Mouse (Mus musculus) kidney, adult 2 months (tissue): ENCODE measurements at regions not wholly inside any gene's neighbourhood (a gene's known extent, or its start where the extent isn't known, plus 50 kb on each side); places are given as distances from the start of the nearest gene placed in this dataset.

Source experiments
- CTCF ChIP-seq: fragments of 200-500 bp; conservative IDR thresholded peaks from 2 replicates; pipeline ENCODE4 v1.5.1; 2011; ENCODE audit warnings: low read depth, mild to moderate bottlenecking, control low read depth, low read length, moderate library complexity, mixed read lengths; ENCODE audit not compliant: insufficient read depth, insufficient read length
- POLR2A ChIP-seq: fragments of 200-500 bp; IDR thresholded peaks from one replicate; pipeline ENCODE4 v1.6.1; 2011; ENCODE audit warnings: low read depth, low read length, control low read depth

DNA sequence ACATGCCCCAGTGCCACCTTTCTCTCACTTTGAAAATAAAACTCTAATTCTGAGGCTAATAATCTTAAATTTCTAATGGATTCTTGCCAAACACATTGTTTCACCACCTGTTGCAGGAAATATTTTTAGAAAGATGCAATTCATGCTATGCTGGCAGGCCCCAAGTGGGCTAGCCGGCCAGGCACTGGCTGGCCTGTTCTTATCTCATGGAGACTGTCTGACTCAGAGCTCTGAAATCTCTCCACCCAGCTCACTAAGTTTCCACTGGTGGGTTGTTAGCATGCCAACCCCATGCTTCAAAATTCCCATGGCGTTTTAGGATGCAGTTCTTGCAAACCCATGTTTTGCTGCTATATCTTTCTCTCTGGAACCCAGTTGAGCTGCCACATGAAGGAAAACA lies 315.5 kb upstream of the Sfrp2 start:
- TF ChIP-seq CTCF (no peak), POLR2A (no peak)
